Mouse (Mus musculus) forebrain, embryonic 14.5 days (tissue): ENCODE measurements around the gene Aqp7. TPM values are rescaled to one million over a fixed set of nuclear protein-coding genes. Genes with fewer than 3 reads are reported as not detected.

ENCODE experiments used
- ATAC-seq: fragments of 200-750 bp; cut with Nextera tagmentation; 2 replicates; pipeline ENCODE4 v1.8.0; 2017; ENCODE audit warnings: mild to moderate bottlenecking, moderate library complexity
- DNase-seq: peaks from one replicate; pipeline ENCODE4 v3.0.0-alpha.2; 2015; ENCODE audit warnings: low spot score
- H3K27ac ChIP-seq: fragments of 300-500 bp; sonication (generic); 2 replicates; pipeline ENCODE4 v1.5.1; 2014; ENCODE audit warnings: low read depth, mild to moderate bottlenecking, control low read depth, low read length, moderate library complexity
- H3K27me3 ChIP-seq: fragments of 300-500 bp; sonication (generic); replicated peaks from 2 replicates; pipeline ENCODE4 v1.6.1; 2014; ENCODE audit warnings: low read length, control low read depth, mixed read lengths; ENCODE audit not compliant: control insufficient read depth, insufficient read depth
- H3K36me3 ChIP-seq: fragments of 300-500 bp; sonication (generic); 2 replicates; pipeline ENCODE4 v1.6.1; 2014; ENCODE audit warnings: low read length, control low read depth; ENCODE audit not compliant: control insufficient read depth, insufficient read depth
- H3K4me1 ChIP-seq: fragments of 300-500 bp; sonication (generic); 2 replicates; pipeline ENCODE4 v1.6.1; 2014; ENCODE audit warnings: antibody characterized with exemption, low read length, control low read depth; ENCODE audit not compliant: control insufficient read depth, insufficient read depth
- H3K4me2 ChIP-seq: fragments of 300-500 bp; sonication (generic); 2 replicates; pipeline ENCODE4 v1.6.1; 2014; ENCODE audit warnings: mild to moderate bottlenecking, control low read depth, low read length
- H3K4me3 ChIP-seq: fragments of 300-500 bp; sonication (generic); 2 replicates; pipeline ENCODE4 v1.5.1; 2014; ENCODE audit warnings: low read depth, low read length, control low read depth
- H3K9ac ChIP-seq: fragments of 300-500 bp; sonication (generic); 2 replicates; pipeline ENCODE4 v1.6.1; 2014; ENCODE audit warnings: mild to moderate bottlenecking, low read length, control low read depth, moderate library complexity
- H3K9me3 ChIP-seq: fragments of 300-500 bp; sonication (generic); replicated peaks from 2 replicates; pipeline ENCODE4 v1.6.1; 2016; ENCODE audit warnings: low read length, control low read depth, mixed read lengths; ENCODE audit not compliant: control insufficient read depth
- WGBS: fragments of 180-500 bp; shearing (Covaris S2); extraction: QIAGEN DNeasy Blood & Tissue Kit; methylation state at CpG from one replicate; pipeline ENCODE4 v1.1.7; 2014; 5-methylcytosine and 5-hydroxymethylcytosine counted together
- microRNA-seq: library from miRNA; unstranded; fragments of <30 nt; microRNA quantifications from one replicate; pipeline ENCODE4, GENCODE M21; 2016
- polyA plus RNA-seq: library from polyadenylated mRNA; unstranded; fragments of >200 nt; fragmentation: Nextera tagmentation; extraction: Ambion mirVana; gene quantifications from 2 replicates; pipeline ENCODE4 v1.2.1, GENCODE M21; 2014

Aqp7 gene
- polyA plus RNA-seq, 1 experiment from 2014 or later = not detected

- Histone ChIP-seq H3K4me1 (no peaks in the 10 kb centered on the region), H3K9ac (no peak overlapping the region), H3K27ac (no peak overlapping the region), H3K4me2 (no peak overlapping the region), H3K36me3 (peaks cover 95% of the 10 kb centered on the region), H3K4me3 (no peak overlapping the region), H3K27me3 (no peaks in the 10 kb centered on the region), H3K9me3 (no peaks in the 10 kb centered on the region)
- DNase-seq (no peak), ATAC-seq (no peak)
- 80% methylated on average over 1 of the region's 1 CpGs for WGBS
Observed at GRCm38 (mm10) chr4:41000271-41000670, 47.7 kb downstream of the Aqp7 start.

DNA sequence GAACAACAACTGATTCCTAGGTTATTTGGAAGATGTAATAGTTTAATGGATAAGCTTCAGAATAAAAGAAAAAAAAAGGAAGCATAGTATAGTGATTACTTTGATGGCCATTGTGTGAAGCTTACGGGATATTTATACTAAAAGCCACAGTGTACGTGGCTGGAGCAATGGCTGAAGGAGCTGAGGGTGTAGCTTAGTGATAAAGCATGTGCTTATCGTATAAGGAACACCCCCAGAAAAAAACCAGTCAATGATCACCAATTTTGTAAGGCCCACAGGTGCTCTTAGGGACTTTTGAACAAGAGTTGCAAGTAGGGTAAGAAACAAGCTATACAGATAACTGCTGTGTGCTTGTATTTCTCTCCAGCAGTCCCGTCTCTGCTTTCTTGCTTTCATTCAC, 50.0 kb downstream of the Aqp7 start:
- H3K27ac ChIP-seq = no peak overlapping the region
- no peak overlapping the region for H3K4me3 ChIP-seq
- WGBS = 95% methylated on average over 4 of the region's 4 CpGs
- no peaks in the 10 kb centered on the region for H3K9me3 ChIP-seq
- peaks cover 94% of the 10 kb centered on the region for H3K36me3 ChIP-seq
- no peaks in the 10 kb centered on the region for H3K4me1 ChIP-seq
- DNase-seq (no peak), ATAC-seq (no peak)
- no peak overlapping the region for H3K9ac ChIP-seq
- no peak overlapping the region for H3K4me2 ChIP-seq
- no peaks in the 10 kb centered on the region for H3K27me3 ChIP-seq

- H3K4me1 ChIP-seq = no peaks in the 10 kb centered on the region
- H3K9me3 ChIP-seq = no peaks in the 10 kb centered on the region
- no peak overlapping the region for H3K4me3 ChIP-seq
- no peak for ATAC-seq
- peaks cover 98% of the 10 kb centered on the region for H3K36me3 ChIP-seq
- no peak for DNase-seq
- no peaks in the 10 kb centered on the region for H3K27me3 ChIP-seq
- 98% methylated on average over 6 of the region's 6 CpGs for WGBS
- H3K27ac ChIP-seq = no peak overlapping the region
- no peak overlapping the region for H3K9ac ChIP-seq
- no peak overlapping the region for H3K4me2 ChIP-seq
Observed at GRCm38 (mm10) chr4:40996302-40996701, 51.6 kb downstream of the Aqp7 start.

- no peak for ATAC-seq
- H3K9me3 ChIP-seq = no peaks in the 10 kb centered on the region
- peaks cover 97% of the 10 kb centered on the region for H3K36me3 ChIP-seq
- H3K9ac ChIP-seq = no peak overlapping the region
- H3K4me1 ChIP-seq = no peaks in the 10 kb centered on the region
- no peak overlapping the region for H3K27ac ChIP-seq
- no peak overlapping the region for H3K4me3 ChIP-seq
- H3K27me3 ChIP-seq = no peaks in the 10 kb centered on the region
- DNase-seq = no peak
- 87% methylated on average over 6 of the region's 6 CpGs for WGBS
- no peak overlapping the region for H3K4me2 ChIP-seq
Observed at GRCm38 (mm10) chr4:40989633-40990032, 58.3 kb downstream of the Aqp7 start.

- H3K27ac ChIP-seq = no peak overlapping the region
- no peaks in the 10 kb centered on the region for H3K9me3 ChIP-seq
- H3K36me3 ChIP-seq = peaks cover 80% of the 10 kb centered on the region
- ATAC-seq (no peak), DNase-seq (no peak)
- no peak overlapping the region for H3K4me3 ChIP-seq
- WGBS = 76% methylated on average over 1 of the region's 1 CpGs
- no peak overlapping the region for H3K9ac ChIP-seq
- no peaks in the 10 kb centered on the region for H3K27me3 ChIP-seq
- no peaks in the 10 kb centered on the region for H3K4me1 ChIP-seq
- H3K4me2 ChIP-seq = no peak overlapping the region
Observed at GRCm38 (mm10) chr4:40983686-40984085, 64.3 kb downstream of the Aqp7 start.

Small RNAs within 50 kb of the gene (microRNA-seq; reads per million reads assigned to microRNA genes)
- gene Mir3094 = 1.5 reads per million, percentile 5 among the genes with 10 or more reads in this experiment

Other genes starting within 250 kb of the Aqp7 start
- 6.8 and 7.8 TPM in 2 replicates for gene B4galt1, start 194.1 kb downstream of the Aqp7 start, polyA plus RNA-seq
- not detected in 2 replicates for gene Spink4, start 128.1 kb downstream of the Aqp7 start, polyA plus RNA-seq
- 209 and 216 TPM in 2 replicates for gene Bag1, start 99.8 kb downstream of the Aqp7 start, polyA plus RNA-seq
- 192 and 200 TPM in 2 replicates for gene Chmp5, start 99.7 kb downstream of the Aqp7 start, polyA plus RNA-seq
- gene Nfx1, start 77.2 kb downstream of the Aqp7 start, polyA plus RNA-seq = 75.9 and 97.1 TPM in 2 replicates
- gene Aqp3, start 50.0 kb upstream of the Aqp7 start, polyA plus RNA-seq = not detected in 2 replicates
- gene Nol6, start 76.3 kb upstream of the Aqp7 start, polyA plus RNA-seq = 23.8 and 32.6 TPM in 2 replicates
- 63.2 and 74.3 TPM in 2 replicates for gene Ube2r2, start 87.6 kb upstream of the Aqp7 start, polyA plus RNA-seq
- gene Ubap2, start 227.0 kb upstream of the Aqp7 start, polyA plus RNA-seq = 41.7 and 51.2 TPM in 2 replicates